Mouse (Mus musculus) CH12.LX (cell line): Measurements from ENCODE around the gene AI464131. TPM values are rescaled to one million over a fixed set of nuclear protein-coding genes. Genes with fewer than 3 reads are reported as not detected.

Experiments
- polyA plus RNA-seq: library from polyadenylated mRNA; unstranded; fragments of >175 nt; gene quantifications from 2 replicates; pipeline ENCODE4 v1.2.1, GENCODE M21; 2012; ENCODE audit warnings: low read depth; ENCODE audit not compliant: insufficient read length
- total RNA-seq, 2 experiments: library from RNA; depleted of rRNA; stranded (reverse); fragments of 300-350 nt in 1 of 2; fragments of >200 nt in 1 of 2; gene quantifications; 2 replicates each; pipeline ENCODE4 v1.2.3; 2012 to 2014

AI464131 gene
- total and polyA plus RNA-seq, 3 experiments, result 0.04 to 0.10 TPM; not detected in 1

Other genes with a start within 250 kb of the AI464131 start
- gene Ubap2, start 227.9 kb downstream of the AI464131 start, total RNA-seq (2012; rRNA removed), result 17.2 and 17.4 TPM in 2 replicates
- 5.4 and 5.7 TPM in 2 replicates for gene Ubap2, start 227.9 kb downstream of the AI464131 start, total RNA-seq (2014; rRNA removed)
- 115 and 135 TPM in 2 replicates for gene Ubap2, start 227.9 kb downstream of the AI464131 start, polyA plus RNA-seq
- 24.3 and 31.3 TPM in 2 replicates for gene Dcaf12, start 188.2 kb downstream of the AI464131 start, total RNA-seq (2012; rRNA removed)
- 30.8 and 33.7 TPM in 2 replicates for gene Dcaf12, start 188.2 kb downstream of the AI464131 start, total RNA-seq (2014; rRNA removed)
- 36.7 and 42.0 TPM in 2 replicates for gene Dcaf12, start 188.2 kb downstream of the AI464131 start, polyA plus RNA-seq
- gene Ubap1, start 154.1 kb downstream of the AI464131 start, total RNA-seq (2012; rRNA removed), result 11.5 and 17.0 TPM in 2 replicates
- 14.0 and 17.5 TPM in 2 replicates for gene Ubap1, start 154.1 kb downstream of the AI464131 start, total RNA-seq (2014; rRNA removed)
- 22.3 and 28.0 TPM in 2 replicates for gene Ubap1, start 154.1 kb downstream of the AI464131 start, polyA plus RNA-seq
- 8.6 and 9.1 TPM in 2 replicates for gene Kif24, start 38.2 kb downstream of the AI464131 start, total RNA-seq (2012; rRNA removed)
- gene Kif24, start 38.2 kb downstream of the AI464131 start, total RNA-seq (2014; rRNA removed), result 5.5 and 6.4 TPM in 2 replicates
- gene Kif24, start 38.2 kb downstream of the AI464131 start, polyA plus RNA-seq, result 7.9 and 8.4 TPM in 2 replicates
- gene Nudt2, start 37.9 kb downstream of the AI464131 start, total RNA-seq (2012; rRNA removed), result 26.5 and 27.9 TPM in 2 replicates
- 40.2 and 47.1 TPM in 2 replicates for gene Nudt2, start 37.9 kb downstream of the AI464131 start, total RNA-seq (2014; rRNA removed)
- 21.7 and 23.2 TPM in 2 replicates for gene Nudt2, start 37.9 kb downstream of the AI464131 start, polyA plus RNA-seq
- not detected in 2 replicates for gene 1110017D15Rik, start 14.3 kb upstream of the AI464131 start, total RNA-seq (2012; rRNA removed)
- not detected in 2 replicates for gene 1110017D15Rik, start 14.3 kb upstream of the AI464131 start, total RNA-seq (2014; rRNA removed)
- not detected in 2 replicates for gene 1110017D15Rik, start 14.3 kb upstream of the AI464131 start, polyA plus RNA-seq
- gene Fam219a, start 66.5 kb upstream of the AI464131 start, total RNA-seq (2012; rRNA removed), result 1.2 and 1.6 TPM in 2 replicates
- 0.11 and 0.20 TPM in 2 replicates for gene Fam219a, start 66.5 kb upstream of the AI464131 start, total RNA-seq (2014; rRNA removed)
- gene Fam219a, start 66.5 kb upstream of the AI464131 start, polyA plus RNA-seq, result 1.5 and 1.8 TPM in 2 replicates
- gene Dnaic1, start 66.7 kb upstream of the AI464131 start, total RNA-seq (2012; rRNA removed), result 0.42 and 0.89 TPM in 2 replicates
- gene Dnaic1, start 66.7 kb upstream of the AI464131 start, total RNA-seq (2014; rRNA removed), result 0.34 and 1.1 TPM in 2 replicates
- gene Dnaic1, start 66.7 kb upstream of the AI464131 start, polyA plus RNA-seq, result 3.7 and 4.1 TPM in 2 replicates
- 0.25 and 0.59 TPM in 2 replicates for gene Enho, start 137.2 kb upstream of the AI464131 start, total RNA-seq (2012; rRNA removed)
- gene Enho, start 137.2 kb upstream of the AI464131 start, total RNA-seq (2014; rRNA removed), result 0.17 TPM in 1 of 2 replicates, not detected in the other
- gene Enho, start 137.2 kb upstream of the AI464131 start, polyA plus RNA-seq, result not detected in 2 replicates
- gene Cntfr, start 194.0 kb upstream of the AI464131 start, total RNA-seq (2012; rRNA removed), result not detected in 2 replicates
- not detected in 2 replicates for gene Cntfr, start 194.0 kb upstream of the AI464131 start, total RNA-seq (2014; rRNA removed)
- gene Cntfr, start 194.0 kb upstream of the AI464131 start, polyA plus RNA-seq, result not detected in 2 replicates
- 4.2 and 5.7 TPM in 2 replicates for gene Il11ra1, start 196.9 kb upstream of the AI464131 start, total RNA-seq (2012; rRNA removed)
- 1.2 and 1.3 TPM in 2 replicates for gene Il11ra1, start 196.9 kb upstream of the AI464131 start, total RNA-seq (2014; rRNA removed)
- 4.8 and 6.9 TPM in 2 replicates for gene Il11ra1, start 196.9 kb upstream of the AI464131 start, polyA plus RNA-seq
- 65.3 and 84.1 TPM in 2 replicates for gene Rpp25l, start 210.5 kb upstream of the AI464131 start, total RNA-seq (2012; rRNA removed)
- 62.8 and 72.8 TPM in 2 replicates for gene Rpp25l, start 210.5 kb upstream of the AI464131 start, total RNA-seq (2014; rRNA removed)
- gene Rpp25l, start 210.5 kb upstream of the AI464131 start, polyA plus RNA-seq, result 48.1 and 48.5 TPM in 2 replicates
- gene Dctn3, start 220.1 kb upstream of the AI464131 start, total RNA-seq (2012; rRNA removed), result 130 and 133 TPM in 2 replicates
- gene Dctn3, start 220.1 kb upstream of the AI464131 start, total RNA-seq (2014; rRNA removed), result 112 and 125 TPM in 2 replicates
- gene Dctn3, start 220.1 kb upstream of the AI464131 start, polyA plus RNA-seq, result 90.5 and 117 TPM in 2 replicates
- not detected in 2 replicates for gene Arid3c, start 228.1 kb upstream of the AI464131 start, total RNA-seq (2012; rRNA removed)
- not detected in 2 replicates for gene Arid3c, start 228.1 kb upstream of the AI464131 start, total RNA-seq (2014; rRNA removed)
- gene Arid3c, start 228.1 kb upstream of the AI464131 start, polyA plus RNA-seq, result not detected in 2 replicates